Mouse (Mus musculus): Measurements from ENCODE around the gene Mid2. TPM values are rescaled to one million over a fixed set of nuclear protein-coding genes. Genes with fewer than 3 reads are reported as not detected.

Mid2 gene
- 4.2 and 6.9 TPM in 2 replicates for polyA plus RNA-seq (2014; fragmentation: Nextera tagmentation; extraction: Ambion mirVana)

DNA sequence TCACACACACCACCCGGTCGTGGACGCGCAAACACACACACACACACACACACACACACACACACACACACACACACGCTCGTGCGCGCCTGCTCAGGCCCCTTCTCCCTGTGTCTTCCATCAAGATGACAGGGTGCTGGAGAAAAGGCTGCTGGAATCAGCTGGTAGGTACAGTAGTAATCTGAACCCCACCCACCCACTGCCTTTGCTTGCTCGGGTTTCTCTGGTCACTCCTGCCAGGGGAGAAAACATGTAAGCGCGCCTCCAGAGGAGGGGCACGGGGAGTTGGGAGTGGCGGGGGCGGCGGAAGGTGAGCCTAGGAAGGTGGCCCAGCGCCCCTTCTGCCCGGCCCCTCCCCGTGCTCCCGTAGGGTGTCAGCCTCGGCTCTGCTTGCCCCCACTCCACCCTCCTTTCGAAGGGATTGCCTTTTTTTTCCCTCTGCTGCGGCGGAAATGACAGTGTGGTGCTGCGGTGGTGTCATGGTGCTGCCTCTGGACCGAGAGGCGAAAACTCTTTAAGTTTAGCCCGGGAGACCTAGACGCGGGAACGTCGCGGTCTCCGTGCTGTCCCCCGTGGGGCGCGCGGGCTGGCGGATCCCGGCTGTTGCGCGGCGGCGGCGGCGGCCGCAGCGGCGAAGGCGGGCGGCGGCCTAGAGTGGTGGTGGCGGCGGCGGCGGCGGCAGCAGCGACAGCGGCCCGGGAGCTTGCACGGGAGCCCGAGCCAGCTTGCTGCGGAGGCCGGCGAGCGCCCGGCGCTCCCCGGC lies at the start of gene Mid2:
Gene Mid2 (plus strand): TSS at position 121 of the 763 bp plus-strand sequence.
- H3K27me3 ChIP-seq (ENCODE audit: control insufficient read depth, insufficient read depth, low read length) = peaks cover 3% of the 10 kb centered on the region; the same call in 1 of the 2 replicates
- no peaks in the 10 kb centered on the region for H3K9me3 ChIP-seq (ENCODE audit: control insufficient read depth, low read length)
- ATAC-seq (ENCODE audit: low FRiP score, low TSS enrichment) = peak; percentile 88
- H3K4me3 ChIP-seq (ENCODE audit: low read length) = peak within 1 kb of the TSS; percentile 54
- H3K36me3 ChIP-seq (ENCODE audit: control insufficient read depth, insufficient read depth, low read length) = no peaks in the 10 kb centered on the region
- WGBS = 23% methylated on average over 48 of the region's 68 CpGs
- H3K4me2 ChIP-seq (replicated peaks; ENCODE audit: low read depth, low read length) = peak within 1 kb of the TSS; percentile 56
- H3K27ac ChIP-seq (ENCODE audit: low read depth, low read length) = 0 out of 2 replicates have a peak within 1 kb of the TSS, but pooled peaks have one; percentile 30
- no peaks in the 10 kb centered on the region for H3K4me1 ChIP-seq (ENCODE audit: control insufficient read depth, insufficient read depth, low read length)
- peak within 1 kb of the TSS; percentile 76 for H3K9ac ChIP-seq (ENCODE audit: low read depth, low read length)

GRCm38 (mm10) chrX:140624875-140625594 lies 39.4 kb upstream of the Mid2 start:
- no peak for ATAC-seq (ENCODE audit: low FRiP score, low TSS enrichment)
- Histone ChIP-seq H3K4me1 (ENCODE audit: control insufficient read depth, insufficient read depth, low read length) (no peaks in the 10 kb centered on the region), H3K9ac (ENCODE audit: low read depth, low read length) (no peak overlapping the region), H3K4me3 (ENCODE audit: low read length) (no peak overlapping the region), H3K4me2 (replicated peaks; ENCODE audit: low read depth, low read length) (no peak overlapping the region), H3K9me3 (ENCODE audit: control insufficient read depth, low read length) (no peaks in the 10 kb centered on the region), H3K27me3 (ENCODE audit: control insufficient read depth, insufficient read depth, low read length) (no peaks in the 10 kb centered on the region), H3K27ac (ENCODE audit: low read depth, low read length) (no peak overlapping the region), H3K36me3 (ENCODE audit: control insufficient read depth, insufficient read depth, low read length) (no peaks in the 10 kb centered on the region)
- 61% methylated on average over 12 of the region's 12 CpGs for WGBS

DNA sequence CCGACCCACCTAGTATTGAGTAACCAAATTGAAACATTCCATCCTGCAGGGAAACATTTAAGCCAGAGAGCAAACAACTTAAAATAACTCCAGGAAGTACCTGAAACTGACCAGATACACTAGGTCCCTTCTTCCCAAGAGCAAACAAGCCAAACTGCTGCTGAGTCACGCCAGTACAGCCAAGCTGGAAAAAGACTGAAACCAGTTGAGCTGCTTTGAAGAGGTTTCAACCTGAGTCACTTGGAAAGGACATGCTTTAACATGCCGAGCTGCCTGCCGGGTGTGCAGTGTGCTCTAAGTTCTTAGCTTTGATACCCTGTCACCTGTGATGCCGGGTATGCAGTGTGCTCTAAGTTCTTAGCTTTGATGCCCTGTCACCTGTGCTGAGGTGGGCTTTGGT lies 26.4 kb upstream of the Mid2 start:
- no peaks in the 10 kb centered on the region for H3K9me3 ChIP-seq (ENCODE audit: control insufficient read depth, low read length)
- H3K27me3 ChIP-seq (ENCODE audit: control insufficient read depth, insufficient read depth, low read length) = no peaks in the 10 kb centered on the region
- ATAC-seq (ENCODE audit: low FRiP score, low TSS enrichment) = no peak
- no peaks in the 10 kb centered on the region for H3K4me1 ChIP-seq (ENCODE audit: control insufficient read depth, insufficient read depth, low read length)
- H3K4me2 ChIP-seq (replicated peaks; ENCODE audit: low read depth, low read length) = no peak overlapping the region
- H3K36me3 ChIP-seq (ENCODE audit: control insufficient read depth, insufficient read depth, low read length) = no peaks in the 10 kb centered on the region
- no peak overlapping the region for H3K9ac ChIP-seq (ENCODE audit: low read depth, low read length)
- H3K27ac ChIP-seq (ENCODE audit: low read depth, low read length) = no peak overlapping the region
- H3K4me3 ChIP-seq (ENCODE audit: low read length) = no peak overlapping the region
- 77% methylated on average over 5 of the region's 5 CpGs for WGBS

GRCm38 (mm10) chrX:140639592-140639991 lies 24.8 kb upstream of the Mid2 start:
- no peaks in the 10 kb centered on the region for H3K4me1 ChIP-seq (ENCODE audit: control insufficient read depth, insufficient read depth, low read length)
- 73% methylated on average over 2 of the region's 2 CpGs for WGBS
- no peak overlapping the region for H3K27ac ChIP-seq (ENCODE audit: low read depth, low read length)
- ATAC-seq (ENCODE audit: low FRiP score, low TSS enrichment) = no peak
- H3K4me3 ChIP-seq (ENCODE audit: low read length) = no peak overlapping the region
- no peaks in the 10 kb centered on the region for H3K9me3 ChIP-seq (ENCODE audit: control insufficient read depth, low read length)
- H3K9ac ChIP-seq (ENCODE audit: low read depth, low read length) = no peak overlapping the region
- no peaks in the 10 kb centered on the region for H3K27me3 ChIP-seq (ENCODE audit: control insufficient read depth, insufficient read depth, low read length)
- H3K36me3 ChIP-seq (ENCODE audit: control insufficient read depth, insufficient read depth, low read length) = no peaks in the 10 kb centered on the region
- no peak overlapping the region for H3K4me2 ChIP-seq (replicated peaks; ENCODE audit: low read depth, low read length)

GRCm38 (mm10) chrX:140660731-140661130 lies 3.7 kb upstream of the Mid2 start:
- Histone ChIP-seq H3K27ac (ENCODE audit: low read depth, low read length) (no peak overlapping the region), H3K4me1 (ENCODE audit: control insufficient read depth, insufficient read depth, low read length) (no peaks in the 10 kb centered on the region), H3K9ac (ENCODE audit: low read depth, low read length) (no peak overlapping the region), H3K9me3 (ENCODE audit: control insufficient read depth, low read length) (no peaks in the 10 kb centered on the region), H3K36me3 (ENCODE audit: control insufficient read depth, insufficient read depth, low read length) (no peaks in the 10 kb centered on the region), H3K4me2 (replicated peaks; ENCODE audit: low read depth, low read length) (no peak overlapping the region), H3K27me3 (ENCODE audit: control insufficient read depth, insufficient read depth, low read length) (no peaks in the 10 kb centered on the region; the same call in 1 of the 2 replicates), H3K4me3 (ENCODE audit: low read length) (no peak overlapping the region)
- no peak for ATAC-seq (ENCODE audit: low FRiP score, low TSS enrichment)
- WGBS = 37% methylated on average over 1 of the region's 1 CpGs

GRCm38 (mm10) chrX:140663516-140663915 lies 883 bp upstream of the Mid2 start:
- H3K4me1 ChIP-seq (ENCODE audit: control insufficient read depth, insufficient read depth, low read length) = no peaks in the 10 kb centered on the region
- H3K9me3 ChIP-seq (ENCODE audit: control insufficient read depth, low read length) = no peaks in the 10 kb centered on the region
- no peak overlapping the region for H3K4me3 ChIP-seq (ENCODE audit: low read length)
- H3K27ac ChIP-seq (ENCODE audit: low read depth, low read length) = no peak overlapping the region
- no peaks in the 10 kb centered on the region; the same call in 1 of the 2 replicates for H3K27me3 ChIP-seq (ENCODE audit: control insufficient read depth, insufficient read depth, low read length)
- H3K9ac ChIP-seq (ENCODE audit: low read depth, low read length) = no peak overlapping the region
- ATAC-seq (ENCODE audit: low FRiP score, low TSS enrichment) = no peak
- H3K4me2 ChIP-seq (replicated peaks; ENCODE audit: low read depth, low read length) = no peak overlapping the region
- H3K36me3 ChIP-seq (ENCODE audit: control insufficient read depth, insufficient read depth, low read length) = no peaks in the 10 kb centered on the region
- WGBS = 89% methylated on average over 2 of the region's 2 CpGs

- no peaks in the 10 kb centered on the region for H3K4me1 ChIP-seq (ENCODE audit: control insufficient read depth, insufficient read depth, low read length)
- peak overlapping the region; percentile 54 for H3K4me3 ChIP-seq (ENCODE audit: low read length)
- H3K36me3 ChIP-seq (ENCODE audit: control insufficient read depth, insufficient read depth, low read length) = no peaks in the 10 kb centered on the region
- H3K4me2 ChIP-seq (replicated peaks; ENCODE audit: low read depth, low read length) = peak overlapping the region; percentile 56
- H3K9me3 ChIP-seq (ENCODE audit: control insufficient read depth, low read length) = no peaks in the 10 kb centered on the region
- H3K27ac ChIP-seq (ENCODE audit: low read depth, low read length) = no peak overlapping the region
- WGBS = 36% methylated on average over 31 of the region's 47 CpGs
- peak overlapping the region; percentile 76 for H3K9ac ChIP-seq (ENCODE audit: low read depth, low read length)
- ATAC-seq (ENCODE audit: low FRiP score, low TSS enrichment) = peak; percentile 76
- H3K27me3 ChIP-seq (ENCODE audit: control insufficient read depth, insufficient read depth, low read length) = peaks cover 3% of the 10 kb centered on the region; the same call in 1 of the 2 replicates
Observed at GRCm38 (mm10) chrX:140665242-140665810, 927 bp downstream of the Mid2 start.

DNA sequence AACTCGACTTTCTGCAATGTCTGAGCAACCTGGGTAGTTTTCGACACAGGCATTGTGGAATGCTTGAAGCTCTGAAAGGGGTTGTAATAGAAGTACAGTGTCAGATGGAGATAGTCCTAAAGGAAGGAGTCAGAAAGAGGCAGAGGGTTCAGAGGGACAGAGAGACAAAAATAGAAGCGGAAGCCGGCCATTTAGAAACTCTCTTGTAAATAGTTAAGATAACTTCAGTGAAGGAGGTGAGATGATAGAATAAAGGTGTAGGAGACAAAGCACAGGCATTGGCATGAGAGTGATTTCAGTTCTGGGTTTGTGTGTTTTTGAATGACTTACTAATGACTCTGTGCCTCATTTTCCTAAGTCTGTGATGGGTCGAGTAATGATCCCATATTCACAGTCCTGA lies 11.0 kb downstream of the Mid2 start:
- ATAC-seq (ENCODE audit: low FRiP score, low TSS enrichment) = no peak
- H3K9me3 ChIP-seq (ENCODE audit: control insufficient read depth, low read length) = no peaks in the 10 kb centered on the region
- H3K4me2 ChIP-seq (replicated peaks; ENCODE audit: low read depth, low read length) = no peak overlapping the region
- no peak overlapping the region for H3K27ac ChIP-seq (ENCODE audit: low read depth, low read length)
- no peaks in the 10 kb centered on the region for H3K36me3 ChIP-seq (ENCODE audit: control insufficient read depth, insufficient read depth, low read length)
- H3K9ac ChIP-seq (ENCODE audit: low read depth, low read length) = no peak overlapping the region
- WGBS = 80% methylated on average over 5 of the region's 5 CpGs
- no peaks in the 10 kb centered on the region for H3K27me3 ChIP-seq (ENCODE audit: control insufficient read depth, insufficient read depth, low read length)
- H3K4me1 ChIP-seq (ENCODE audit: control insufficient read depth, insufficient read depth, low read length) = no peaks in the 10 kb centered on the region
- H3K4me3 ChIP-seq (ENCODE audit: low read length) = no peak overlapping the region

DNA sequence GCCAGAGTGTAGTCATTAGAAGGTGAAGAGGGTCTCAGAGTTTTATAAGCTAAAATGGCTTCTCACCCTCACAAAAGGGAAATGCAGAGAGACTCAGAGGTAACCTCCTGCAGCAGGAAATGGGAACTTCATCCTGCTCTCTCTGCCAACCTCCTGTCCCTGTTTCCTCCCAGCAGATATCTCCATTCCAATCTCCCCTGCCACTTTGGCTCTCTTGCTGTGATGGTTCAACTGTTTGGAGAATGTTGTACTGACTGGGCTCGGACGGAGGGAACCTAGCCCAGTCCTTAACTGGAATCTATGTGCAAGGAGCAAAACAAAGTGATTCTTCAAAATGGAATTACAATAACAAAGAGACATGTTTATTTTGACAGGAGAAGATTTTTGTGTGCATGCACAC lies 23.9 kb downstream of the Mid2 start:
- H3K27me3 ChIP-seq (ENCODE audit: control insufficient read depth, insufficient read depth, low read length) = no peaks in the 10 kb centered on the region; the same call in 1 of the 2 replicates
- no peaks in the 10 kb centered on the region for H3K9me3 ChIP-seq (ENCODE audit: control insufficient read depth, low read length)
- no peaks in the 10 kb centered on the region for H3K4me1 ChIP-seq (ENCODE audit: control insufficient read depth, insufficient read depth, low read length)
- H3K36me3 ChIP-seq (ENCODE audit: control insufficient read depth, insufficient read depth, low read length) = no peaks in the 10 kb centered on the region
- no peak overlapping the region for H3K4me2 ChIP-seq (replicated peaks; ENCODE audit: low read depth, low read length)
- H3K4me3 ChIP-seq (ENCODE audit: low read length) = no peak overlapping the region
- H3K9ac ChIP-seq (ENCODE audit: low read depth, low read length) = no peak overlapping the region
- no peak overlapping the region for H3K27ac ChIP-seq (ENCODE audit: low read depth, low read length)
- 85% methylated on average over 2 of the region's 2 CpGs for WGBS
- no peak for ATAC-seq (ENCODE audit: low FRiP score, low TSS enrichment)

Measured in kidney, embryonic 14.5 days (tissue).